Mouse (Mus musculus) Muller cell, postnatal 12 days (primary cell): ENCODE data around the gene Irf8.
A peak's percentile ranks its signal among the peaks of the same experiment; 100 is the strongest.

ENCODE experiments used
- DNase-seq: peaks from one replicate; pipeline ENCODE4 v3.0.0-alpha.2; 2015; ENCODE audit errors: inconsistent ontology term

The Irf8 gene

DNA sequence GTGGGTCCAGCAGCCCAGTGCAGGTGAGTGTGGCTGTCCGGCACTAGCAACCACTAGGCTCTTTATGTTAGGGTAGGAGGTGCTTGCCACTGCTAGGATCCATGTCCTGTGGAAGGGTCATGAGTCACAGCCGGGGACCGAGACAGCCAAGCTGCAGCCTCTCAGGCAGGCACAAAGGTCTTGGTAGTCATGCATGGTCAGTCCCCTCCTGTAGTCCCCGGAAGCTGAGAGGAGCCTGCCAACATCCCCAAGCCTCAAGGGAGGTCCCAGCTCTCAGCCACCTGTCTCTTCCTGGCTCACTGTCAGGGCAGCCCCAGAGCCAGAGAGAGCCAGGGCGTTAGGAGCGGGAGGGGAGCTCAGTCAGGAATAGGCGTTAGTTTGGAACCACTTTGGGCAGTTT is 11.1 kb downstream of the Irf8 start:
- no peak for DNase-seq

DNA sequence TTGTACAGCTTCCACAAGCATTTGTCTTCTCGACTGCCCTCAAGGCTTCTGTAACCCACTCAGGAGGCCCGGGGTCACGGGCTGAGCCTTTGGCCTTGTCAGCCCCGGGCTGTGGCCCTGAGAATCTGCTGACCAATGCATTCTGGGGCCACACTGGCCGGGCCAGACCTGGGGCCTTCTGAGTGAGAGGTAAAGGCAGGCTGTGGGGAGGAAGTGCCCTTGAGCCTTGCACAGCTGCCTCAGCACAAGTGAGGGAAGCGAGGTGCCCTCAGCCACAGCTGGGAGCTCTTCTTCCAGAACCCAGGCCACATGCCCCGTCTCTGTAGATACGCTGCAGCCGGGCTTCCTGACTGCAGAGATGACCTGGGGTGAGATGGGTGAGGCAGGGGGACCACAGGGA is 14.5 kb downstream of the Irf8 start:
- no peak for DNase-seq

DNA sequence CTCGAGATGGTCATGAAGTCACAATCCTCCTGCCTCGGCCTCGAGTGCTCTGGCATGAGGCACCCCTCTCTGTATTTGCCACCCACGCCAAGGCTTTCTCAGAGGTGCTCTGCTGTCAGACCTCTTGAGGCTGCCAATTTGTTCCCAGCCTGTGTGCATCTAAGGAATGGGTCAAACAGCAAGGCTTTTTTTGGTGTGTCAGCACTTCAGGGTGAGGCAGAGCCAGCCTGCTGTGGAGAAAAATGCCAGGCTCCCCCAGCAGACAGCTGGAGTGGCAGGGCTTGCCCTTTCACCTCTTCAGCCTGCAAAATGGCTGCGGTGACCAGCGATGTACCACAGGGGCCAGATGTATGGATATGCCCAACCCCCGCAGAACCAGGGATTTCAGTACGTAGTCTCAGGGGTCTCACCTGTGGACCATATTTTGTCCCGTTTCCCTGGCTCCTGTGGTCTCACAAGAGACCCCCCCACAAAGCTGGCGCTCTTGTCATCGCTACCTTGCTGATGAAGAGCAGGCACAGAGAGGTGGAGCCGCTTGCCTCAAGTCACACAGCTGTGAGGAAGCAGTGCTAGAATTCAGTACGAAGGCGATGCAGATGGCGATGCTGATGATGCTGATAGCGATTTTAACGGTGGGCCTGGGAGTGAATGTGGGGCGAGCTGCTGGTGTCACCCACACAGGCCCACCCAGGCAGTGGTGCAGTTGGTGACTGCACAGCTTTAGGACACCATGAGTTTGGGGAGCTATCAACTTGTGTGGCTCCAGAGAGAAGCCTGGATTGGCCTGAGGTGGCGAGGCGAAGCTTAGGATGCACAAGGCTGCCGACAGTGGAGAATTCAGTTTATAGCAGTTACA is 15.3 kb downstream of the Irf8 start:
- DNase-seq = no peak

DNA sequence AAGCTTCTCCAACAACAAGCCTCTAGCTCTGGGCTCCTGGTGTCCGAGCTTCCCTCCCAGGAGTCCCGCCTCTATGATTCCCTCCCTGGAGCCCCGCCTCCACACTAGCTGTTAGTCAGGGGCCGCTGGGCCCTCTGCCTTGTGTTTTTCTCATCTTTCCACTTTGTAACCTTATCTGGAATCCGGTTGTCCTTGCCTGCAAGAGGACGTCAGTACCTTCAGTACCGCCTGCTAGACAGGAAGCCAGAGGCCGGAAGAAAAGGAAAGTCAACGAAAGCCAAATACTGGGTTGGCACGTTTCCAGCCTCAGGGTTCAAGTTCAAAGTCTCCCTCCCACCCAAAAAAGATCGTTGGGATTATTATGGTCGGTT is 15.9 kb downstream of the Irf8 start:
- DNase-seq = peak; percentile 46

DNA sequence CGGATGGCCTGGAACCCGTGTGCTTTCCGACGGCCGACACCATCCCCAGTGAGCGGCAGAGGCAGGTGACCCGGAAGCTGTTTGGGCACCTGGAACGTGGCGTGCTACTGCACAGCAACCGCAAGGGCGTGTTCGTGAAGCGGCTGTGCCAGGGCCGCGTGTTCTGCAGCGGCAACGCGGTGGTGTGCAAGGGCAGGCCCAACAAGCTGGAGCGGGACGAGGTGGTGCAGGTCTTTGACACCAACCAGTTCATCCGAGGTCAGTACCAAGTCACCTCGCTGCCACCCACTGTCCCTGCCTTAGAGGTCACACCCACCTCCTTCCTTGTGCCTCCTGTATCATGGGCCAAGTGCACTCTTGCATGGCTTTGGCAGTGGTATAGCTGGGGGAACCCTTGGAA is 17.3 kb downstream of the Irf8 start:
- DNase-seq = no peak

DNA sequence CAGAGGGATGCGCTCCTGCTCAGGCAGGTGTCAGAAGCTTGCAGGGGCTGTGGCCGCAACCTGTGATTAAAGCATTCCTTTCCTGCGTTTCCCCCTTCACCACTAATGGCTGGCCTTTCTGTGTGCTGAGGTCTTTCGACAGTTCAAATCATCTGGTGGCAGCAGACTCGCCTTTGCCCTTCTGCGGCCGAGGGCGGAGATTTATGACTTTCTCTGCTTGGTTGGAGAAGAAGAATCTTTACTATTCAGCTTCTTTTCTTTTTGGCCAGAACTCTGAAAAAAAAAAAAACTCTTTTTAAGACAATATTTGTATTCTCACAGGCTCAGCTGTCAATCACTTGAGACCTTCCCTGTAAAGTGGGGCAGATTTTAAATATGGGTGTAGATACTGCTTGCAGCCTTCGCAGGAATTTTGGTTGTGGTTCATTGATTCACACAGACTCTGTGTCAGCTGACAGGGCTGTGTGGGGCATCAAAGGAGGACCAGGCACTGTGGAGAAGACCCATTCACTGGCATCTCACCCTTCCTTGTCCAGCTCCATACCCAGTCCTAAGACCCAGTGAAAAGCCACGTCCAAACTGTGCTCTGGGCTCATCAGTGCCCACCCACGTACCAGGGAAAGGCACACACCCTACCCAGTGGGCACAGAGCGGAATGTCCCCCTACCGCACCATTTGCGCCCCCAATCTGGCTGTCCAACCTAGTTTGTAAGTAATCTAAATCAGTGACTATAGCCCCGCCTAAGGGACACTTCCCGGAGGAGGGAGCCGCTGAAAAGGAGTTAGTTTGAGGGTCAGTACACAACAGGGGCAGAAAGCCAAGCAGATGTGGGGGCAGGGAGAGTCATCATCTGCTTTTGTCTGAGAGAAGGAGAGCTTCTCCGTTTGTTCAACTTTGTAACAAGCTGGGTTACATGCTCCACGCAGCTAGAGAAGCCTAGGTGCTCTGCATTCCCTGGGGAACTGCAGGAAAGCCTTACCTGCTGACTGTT is 19.4 kb downstream of the Irf8 start:
- peak; percentile 52 for DNase-seq

DNA sequence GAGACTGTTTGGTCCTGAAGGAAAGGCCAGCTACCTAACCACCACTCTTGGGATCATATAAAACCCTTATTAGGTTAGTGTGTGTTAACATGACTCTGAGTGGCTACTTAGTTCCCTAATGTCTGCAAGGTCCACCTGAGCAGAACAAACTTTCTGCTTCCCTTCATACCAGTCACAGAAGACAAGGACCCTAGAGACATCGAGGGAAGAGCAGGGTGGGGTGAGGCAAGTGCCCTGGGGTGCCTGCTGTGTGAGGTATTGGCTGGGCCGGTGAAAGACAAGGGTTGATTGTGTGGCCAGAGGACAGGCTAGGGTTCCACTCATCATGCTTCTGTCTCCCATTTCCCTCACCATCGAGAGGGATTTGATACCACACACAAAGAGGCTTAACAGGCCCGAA is 21.8 kb downstream of the Irf8 start:
- DNase-seq = no peak

DNA sequence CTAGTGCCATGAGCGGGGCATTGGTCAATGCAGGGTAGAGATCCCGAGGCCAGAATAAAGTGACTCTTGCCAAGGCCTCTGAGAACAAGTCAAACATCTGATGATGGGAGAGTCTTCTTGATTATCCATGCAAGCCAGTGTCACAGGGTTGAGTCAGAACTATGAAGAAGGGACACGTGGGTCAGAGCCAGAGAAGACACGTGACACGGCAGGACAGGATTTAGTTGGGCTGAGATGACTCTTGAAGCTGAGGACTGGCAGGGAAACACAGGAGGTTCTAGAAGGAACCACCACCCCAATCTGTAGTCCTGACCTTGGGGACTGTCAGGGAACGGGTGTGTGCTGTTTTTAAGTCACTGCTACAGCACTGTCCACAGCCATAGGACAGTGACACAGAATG is 23.7 kb downstream of the Irf8 start:
- DNase-seq = no peak

DNA sequence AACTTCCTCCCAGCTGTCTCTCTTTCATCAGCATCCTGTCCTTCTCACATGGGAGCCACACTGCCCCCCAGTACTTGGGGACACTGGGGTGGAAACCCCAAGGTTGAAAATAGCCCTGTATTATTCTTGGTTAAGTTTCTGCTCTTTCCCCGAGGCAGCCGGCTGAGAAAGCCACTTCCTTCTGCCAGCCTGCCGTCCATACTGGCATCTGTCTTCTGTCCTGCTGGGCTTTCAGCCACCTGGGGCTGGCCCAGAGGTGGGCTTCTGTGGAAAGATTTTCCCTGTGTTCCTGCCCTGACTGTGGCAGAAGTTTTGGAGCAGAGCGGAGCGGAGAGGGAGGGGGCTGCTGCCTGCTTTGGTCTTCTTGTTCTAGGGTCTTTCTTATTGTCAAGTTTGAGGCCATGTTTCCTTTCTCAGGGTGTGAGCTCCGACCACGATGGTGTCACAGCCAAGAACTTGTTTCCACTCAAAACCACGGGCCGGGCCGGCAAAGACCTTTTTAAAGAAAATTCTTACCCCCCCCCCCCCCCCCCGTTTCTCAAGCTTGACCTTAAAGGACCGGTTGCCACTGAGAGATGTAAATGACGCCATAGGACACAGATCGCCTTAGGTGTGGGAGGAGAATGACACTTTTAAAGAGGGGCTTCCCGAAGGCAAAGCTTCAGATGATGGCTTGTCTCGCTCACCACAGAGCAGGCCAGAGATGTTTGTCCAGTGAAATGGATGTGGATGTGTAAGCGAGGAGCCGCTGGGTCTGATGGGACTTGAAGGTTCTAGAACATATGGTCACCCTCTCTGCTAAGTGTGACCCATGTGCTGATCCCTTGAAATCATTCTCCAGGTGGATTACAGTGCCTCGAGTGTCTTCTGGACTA is 24.4 kb downstream of the Irf8 start:
- no peak for DNase-seq

DNA sequence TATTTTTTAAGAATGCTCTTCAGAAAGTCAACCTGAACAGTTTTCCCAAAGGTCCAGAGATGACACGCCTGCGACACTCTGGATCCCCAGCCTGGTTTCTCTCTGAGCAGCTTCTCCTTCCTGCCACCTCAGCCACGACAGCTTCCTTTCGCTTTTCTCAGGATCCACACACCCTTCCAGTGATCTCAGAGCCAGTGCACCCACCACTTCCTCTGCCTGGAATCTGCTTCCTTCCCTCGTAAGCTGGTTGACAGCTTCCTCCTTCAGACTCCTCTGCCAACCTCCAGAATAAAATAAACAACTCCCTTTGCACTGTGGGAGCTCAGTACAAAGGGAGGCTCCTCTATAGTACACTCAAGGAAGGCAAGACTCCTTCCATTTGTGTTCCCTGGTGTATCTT is 27.1 kb downstream of the Irf8 start:
- no peak for DNase-seq

DNA sequence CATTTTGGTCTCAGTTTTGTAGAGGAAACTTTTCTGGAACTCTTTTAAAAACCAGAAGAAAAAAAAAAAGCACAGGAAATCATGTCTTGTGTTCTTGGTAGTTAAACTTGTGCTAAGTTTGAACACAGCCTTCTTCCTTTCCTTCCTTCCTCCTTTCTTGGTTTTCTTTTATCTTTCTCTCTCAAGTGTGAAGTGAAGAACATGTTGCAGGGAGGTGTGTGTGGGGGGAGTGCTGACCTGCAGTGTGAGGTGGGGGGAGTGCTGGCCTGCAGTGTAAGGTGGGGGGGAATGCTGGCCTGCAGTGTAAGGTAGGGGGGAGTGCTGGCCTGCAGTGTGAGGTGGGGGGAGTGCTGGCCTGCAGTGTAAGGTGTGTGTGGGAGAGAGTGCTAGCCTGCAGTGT is 28.5 kb downstream of the Irf8 start:
- no peak for DNase-seq

DNA sequence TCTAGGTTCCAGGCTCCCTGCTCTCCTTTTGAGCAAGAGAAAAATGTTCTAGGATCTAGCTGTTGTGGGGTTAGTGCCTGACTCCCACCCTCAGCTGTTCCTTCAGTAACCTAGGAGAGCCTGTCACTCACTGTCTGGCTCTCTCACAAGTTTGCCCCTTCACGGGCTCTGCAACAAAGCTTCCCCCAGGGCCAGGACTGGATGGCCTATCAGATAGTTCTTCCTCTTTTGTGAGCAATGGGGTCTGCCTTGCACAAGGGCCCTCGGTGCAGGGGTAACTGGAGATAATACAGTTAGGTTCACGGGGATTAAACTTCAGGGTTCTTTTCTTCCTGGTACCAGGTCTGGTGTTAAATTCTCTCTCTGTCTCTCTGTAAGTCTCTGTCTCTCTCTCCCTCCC is 30.5 kb downstream of the Irf8 start:
- DNase-seq = no peak

DNA sequence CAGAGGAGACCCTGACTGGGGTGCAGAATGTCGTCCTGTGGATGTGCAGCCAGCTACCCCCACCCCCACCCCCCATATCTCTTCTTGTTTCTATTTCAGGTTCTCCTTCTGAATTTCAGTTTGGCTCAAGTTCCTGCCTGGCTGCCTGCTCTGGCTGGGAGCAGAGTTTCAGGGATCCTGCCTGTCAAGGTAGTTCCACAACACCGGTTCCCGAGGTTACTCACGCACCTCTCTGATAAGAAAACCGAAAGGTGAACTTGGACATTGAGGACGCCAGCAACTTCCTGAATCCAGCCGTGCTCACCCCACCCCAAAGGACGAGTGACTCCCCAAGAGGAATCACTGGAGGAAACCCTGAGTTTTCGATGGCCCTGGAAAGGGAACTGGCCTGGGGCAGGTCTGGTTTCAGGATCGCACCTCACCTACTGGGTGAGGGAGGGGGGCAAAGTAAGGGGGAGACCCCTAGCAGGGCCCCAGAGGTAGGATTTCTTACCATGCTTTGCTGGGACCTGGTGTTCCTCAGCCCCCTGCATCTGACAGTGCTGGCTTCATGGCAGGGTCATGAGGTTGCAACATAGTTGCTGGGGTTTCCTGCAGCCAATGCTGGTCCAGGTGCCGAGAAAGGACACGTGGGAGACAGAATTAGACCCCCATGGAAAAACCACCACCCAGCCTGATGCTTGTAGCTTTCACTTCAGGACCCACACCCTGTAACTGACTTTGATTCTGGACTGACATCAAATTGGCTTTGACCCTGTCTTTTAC is 32.5 kb downstream of the Irf8 start:
- DNase-seq = no peak

DNA sequence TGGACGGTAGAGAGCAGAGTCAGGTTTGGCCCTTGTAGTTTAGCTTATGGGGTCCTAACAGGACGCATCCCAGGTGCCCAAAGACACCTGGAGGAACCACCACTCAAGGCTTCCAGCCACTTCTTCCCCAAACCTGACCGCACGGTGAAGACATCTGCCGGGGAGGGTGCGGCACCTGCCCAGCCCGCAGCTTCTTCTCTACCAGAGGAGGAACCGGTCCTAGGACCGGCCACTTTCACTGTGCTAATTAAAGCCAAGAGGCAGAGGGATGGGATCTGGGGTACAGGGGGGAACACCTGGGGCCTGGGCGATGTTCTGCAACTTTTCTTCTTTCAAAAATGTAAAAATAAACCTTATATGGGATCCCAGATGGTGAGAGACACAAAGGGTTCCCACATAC is 41.0 kb downstream of the Irf8 start:
- DNase-seq = no peak

DNA sequence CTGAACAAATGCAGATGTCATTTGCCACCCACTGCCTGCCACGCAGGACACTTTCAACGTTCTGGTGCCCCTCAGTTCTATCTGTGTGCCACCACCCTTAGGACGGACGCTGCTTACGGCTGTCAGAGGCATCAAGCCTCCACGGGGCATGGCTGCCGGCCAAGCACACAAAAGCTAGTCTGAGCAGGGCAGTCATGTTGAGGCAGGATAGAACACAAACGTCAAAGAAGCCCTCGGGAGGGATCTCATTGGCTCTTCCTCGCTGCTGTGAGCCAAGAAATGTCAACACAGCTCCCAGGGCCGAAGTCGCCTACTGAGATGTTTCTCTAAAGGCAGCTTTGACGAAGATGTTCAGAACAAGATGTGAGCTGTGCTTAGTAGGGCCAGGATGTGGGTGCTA is 41.6 kb downstream of the Irf8 start:
- no peak for DNase-seq

DNA sequence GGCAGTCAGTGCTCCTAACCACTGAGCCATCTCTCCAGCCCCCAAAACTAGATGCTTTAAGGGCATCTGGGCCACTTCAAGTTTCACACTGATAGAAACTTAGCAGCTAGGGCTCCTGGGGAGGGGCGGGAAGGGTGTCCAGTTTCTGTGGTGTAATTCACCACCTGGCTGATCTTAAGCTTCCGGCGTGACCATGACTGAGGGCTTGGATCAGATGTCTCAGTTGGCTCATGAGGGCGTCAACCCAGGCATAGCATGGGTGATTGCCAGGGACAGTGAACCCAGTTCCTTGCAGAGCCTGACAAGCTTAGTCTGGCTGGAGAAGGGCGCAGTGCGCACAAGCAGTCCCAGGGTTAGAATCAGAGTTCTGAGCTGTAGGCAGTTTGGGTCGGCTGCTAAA is 42.9 kb downstream of the Irf8 start:
- DNase-seq = no peak

DNA sequence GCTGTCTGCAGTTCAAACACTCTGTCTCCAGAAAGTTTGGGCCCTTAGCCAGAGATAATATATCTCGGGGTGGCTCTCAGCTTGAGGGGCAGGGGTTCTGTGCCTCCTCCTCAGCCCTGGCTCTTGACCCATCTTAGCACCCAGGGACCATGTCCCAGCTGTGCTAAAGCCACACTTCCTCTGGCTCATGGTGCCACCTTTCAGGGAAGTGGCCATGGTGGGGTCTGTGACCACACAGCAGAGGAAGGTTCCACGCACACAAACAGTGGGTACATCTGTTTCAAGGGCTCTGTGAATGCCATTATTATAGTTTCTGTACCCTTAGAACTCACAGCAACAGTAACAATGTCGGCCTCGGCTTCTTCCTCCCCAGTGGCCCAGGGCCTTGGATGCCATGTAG is 47.6 kb downstream of the Irf8 start:
- no peak for DNase-seq

DNA sequence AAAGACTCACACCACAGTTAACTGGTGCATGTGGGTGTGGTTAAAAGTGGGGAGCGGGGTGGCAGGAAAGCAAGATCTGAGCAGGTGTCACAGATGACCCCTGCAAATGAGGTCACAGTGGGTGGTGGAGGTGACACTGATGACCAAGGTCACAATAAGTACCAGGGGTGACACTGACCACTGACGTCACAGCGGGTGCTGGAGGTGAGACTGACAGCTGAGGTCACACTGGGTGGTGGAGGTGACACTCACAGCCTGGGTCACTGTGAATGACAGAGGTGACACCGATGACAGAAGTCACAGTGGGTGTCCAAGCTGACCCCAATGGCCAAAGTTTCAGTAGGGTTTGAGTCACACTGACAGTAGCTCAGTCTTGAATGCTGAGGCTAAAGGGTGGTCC is 50.6 kb downstream of the Irf8 start:
- DNase-seq = no peak

DNA sequence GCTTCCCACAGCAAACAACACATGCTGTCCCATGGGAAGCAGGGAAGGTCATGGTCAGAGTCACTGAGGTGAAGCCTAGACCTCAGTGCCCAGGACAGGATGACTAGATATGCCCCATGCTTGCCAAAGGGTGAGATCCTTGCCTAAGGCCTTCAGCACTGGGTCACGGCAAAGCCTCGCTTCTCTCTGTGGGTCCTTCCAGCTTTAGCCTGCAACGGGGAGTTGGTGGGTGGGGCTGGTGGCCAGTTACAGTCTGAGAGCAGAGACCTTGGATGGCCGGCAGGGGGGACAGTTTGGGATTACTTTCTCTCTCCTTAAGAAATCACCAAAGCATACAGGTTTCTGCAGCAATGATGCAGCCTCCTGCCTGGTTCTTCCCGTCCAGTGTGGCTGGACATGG is 51.5 kb downstream of the Irf8 start:
- DNase-seq = no peak

DNA sequence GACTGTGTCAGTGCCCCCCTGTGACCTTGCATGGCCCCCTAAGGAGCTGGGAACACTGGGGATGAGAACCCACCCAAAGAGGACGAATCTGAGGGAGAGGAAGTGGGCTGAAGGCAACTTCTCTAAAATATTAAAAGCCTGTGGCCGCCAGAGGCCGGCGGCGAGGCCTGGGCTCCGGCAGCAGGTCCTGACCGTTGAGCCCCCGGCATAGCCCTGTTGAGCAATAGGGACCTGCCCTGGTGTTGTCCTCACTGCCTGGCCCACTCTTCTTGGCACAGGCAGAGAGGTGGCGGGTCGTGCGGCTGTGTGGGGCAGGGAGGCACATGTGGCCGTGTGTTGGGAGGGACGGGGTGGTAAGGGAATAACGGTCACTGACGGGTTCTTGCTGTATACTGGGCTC is 56.6 kb downstream of the Irf8 start:
- no peak for DNase-seq

DNA sequence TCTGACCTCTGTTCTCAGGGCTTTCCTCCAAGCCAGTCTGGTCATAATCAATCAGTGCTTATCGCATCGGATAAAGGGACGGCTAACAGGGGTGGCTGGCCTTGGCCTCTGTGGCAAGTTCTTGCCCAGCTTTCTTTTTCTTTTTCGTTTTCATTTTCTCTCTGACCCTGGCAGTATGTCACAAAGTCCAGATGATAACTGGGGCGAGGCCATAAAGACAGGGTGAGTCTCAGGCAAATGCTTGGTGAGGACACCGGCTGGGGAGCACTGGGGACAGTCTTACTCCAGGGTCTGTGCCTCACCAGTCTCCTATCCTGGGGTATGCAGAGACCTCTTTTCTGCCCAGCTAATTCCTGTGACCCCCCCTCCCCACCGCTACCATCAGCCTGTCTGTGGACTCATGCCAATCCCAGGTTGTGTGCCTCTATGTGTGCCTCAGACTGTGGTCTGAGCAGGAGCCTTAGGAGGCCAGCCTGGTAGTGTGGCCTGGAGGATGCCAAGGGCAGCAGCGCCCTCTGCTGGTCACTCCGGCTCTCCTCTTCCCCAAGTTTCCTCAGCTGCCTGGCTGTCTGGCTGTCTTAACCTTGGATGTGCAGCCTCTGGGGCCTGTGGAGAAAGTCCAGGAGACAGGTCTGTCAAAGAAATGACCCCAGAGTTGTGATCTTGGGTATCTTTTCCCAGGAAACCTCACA is 59.9 kb downstream of the Irf8 start:
- DNase-seq = peak; percentile 58
